Mouse (Mus musculus) heart, postnatal 10 days (tissue): Measurements from ENCODE around the gene Pum3. TPM values are rescaled to one million over a fixed set of nuclear protein-coding genes. Genes with fewer than 3 reads are reported as not detected.
"Not testable (repeated sequence)": the region's sequence is repeated elsewhere in the genome, so short reads cannot be mapped to it uniquely, and the experiment has no call there.

Source experiments
- DNase-seq, 2 experiments: peaks; one replicate each; pipeline ENCODE4 v3.0.0; 2021
- intact Hi-C: fragments of 180-260 bp; cut with DNase I; formaldehyde crosslinking; loops from one replicate; pipeline ENCODE4 v1.15.1; 2025
- total RNA-seq, 2 experiments: library from RNA; stranded (reverse); gene quantifications; 2 replicates each; pipeline ENCODE4 v1.2.3; 2021

Pum3 gene
- total RNA-seq, 2 experiments from 2014 or later: 30.1 to 38.1 TPM

- DNase-seq: no peak
- intact Hi-C loops: no loop called here
These were observed 34.1 kb downstream of the Pum3 start for GRCm38 (mm10) chr19:27395481-27395880.

DNA sequence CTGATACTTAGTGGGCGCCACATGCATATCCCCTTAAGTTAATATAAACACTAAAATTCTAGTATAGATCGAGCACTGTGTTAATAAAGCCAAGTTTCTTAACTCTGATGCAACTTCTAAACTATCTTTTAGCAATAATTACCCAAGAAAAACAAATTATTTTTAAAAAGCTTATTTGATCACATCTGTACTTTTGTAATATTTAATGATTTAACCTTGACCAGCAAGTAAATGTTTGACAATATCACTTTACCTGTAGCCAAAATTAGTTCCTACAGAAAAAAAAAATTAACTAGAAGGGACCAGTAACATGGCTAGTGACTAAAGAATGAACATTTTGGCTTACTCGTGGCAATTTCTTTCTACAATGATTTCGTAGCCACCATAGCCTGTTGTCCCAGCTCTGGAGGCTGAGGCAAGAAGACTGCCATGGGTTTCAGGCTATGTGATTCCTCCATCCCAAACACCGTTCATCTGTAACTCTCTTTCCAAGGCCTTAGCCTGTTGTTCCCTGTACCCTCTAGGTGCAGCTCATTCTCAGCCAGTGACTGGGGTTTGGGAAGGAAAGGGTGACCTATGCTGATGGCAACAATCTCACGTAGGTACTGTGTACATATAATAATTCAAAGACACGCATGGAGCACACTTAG lies 35.2 kb downstream of the Pum3 start:
- intact Hi-C loops: no loop called here
- DNase-seq: no peak

DNA sequence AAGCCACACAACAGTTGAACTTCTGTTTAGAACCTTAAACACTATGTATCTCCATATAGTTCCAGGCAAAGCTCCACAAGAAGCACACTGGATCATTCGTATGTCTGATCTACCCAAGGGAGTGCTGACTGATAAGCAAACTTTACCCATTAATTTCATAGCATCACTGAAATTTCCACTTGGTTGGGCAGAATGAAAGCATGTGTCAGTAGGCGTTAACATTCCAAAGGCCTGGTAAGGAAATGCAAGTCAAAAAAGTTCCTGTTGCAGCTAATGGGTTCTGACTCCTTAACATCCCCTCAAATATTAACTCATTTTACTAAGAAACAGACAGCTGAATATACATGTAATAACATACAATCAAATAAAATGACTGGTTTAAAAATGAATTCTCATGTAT lies 37.2 kb downstream of the Pum3 start:
- DNase-seq: no peak
- intact Hi-C loops: no loop called here

GRCm38 (mm10) chr19:27391344-27391743 lies 38.3 kb downstream of the Pum3 start:
- DNase-seq: no peak
- intact Hi-C loops: no loop called here

- DNase-seq, intact Hi-C loops: not testable (repeated sequence)
These were observed 40.1 kb downstream of the Pum3 start for GRCm38 (mm10) chr19:27389566-27389965.

GRCm38 (mm10) chr19:27385304-27385703 lies 44.3 kb downstream of the Pum3 start:
- DNase-seq: no peak
- intact Hi-C loops: no loop called here

DNA sequence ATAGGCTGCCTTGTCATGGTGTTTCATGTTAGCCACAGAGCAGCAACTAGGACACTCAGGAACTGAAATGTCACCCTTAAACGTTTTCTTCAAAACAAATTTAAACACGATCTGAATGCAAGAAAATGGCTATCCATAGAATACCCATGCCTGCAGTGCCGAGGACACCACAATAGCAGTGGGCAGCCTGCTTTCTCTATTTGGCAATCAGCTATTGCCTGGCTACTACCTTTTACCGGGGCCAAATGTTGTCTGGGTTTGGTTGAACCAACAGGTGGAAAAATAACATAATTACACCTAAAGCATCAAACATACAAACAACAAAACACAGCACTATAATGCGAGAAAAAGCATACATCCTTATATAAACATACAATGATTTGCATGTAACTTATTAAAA lies 46.4 kb downstream of the Pum3 start:
- no peak for DNase-seq
- intact Hi-C loops: no loop called here

DNA sequence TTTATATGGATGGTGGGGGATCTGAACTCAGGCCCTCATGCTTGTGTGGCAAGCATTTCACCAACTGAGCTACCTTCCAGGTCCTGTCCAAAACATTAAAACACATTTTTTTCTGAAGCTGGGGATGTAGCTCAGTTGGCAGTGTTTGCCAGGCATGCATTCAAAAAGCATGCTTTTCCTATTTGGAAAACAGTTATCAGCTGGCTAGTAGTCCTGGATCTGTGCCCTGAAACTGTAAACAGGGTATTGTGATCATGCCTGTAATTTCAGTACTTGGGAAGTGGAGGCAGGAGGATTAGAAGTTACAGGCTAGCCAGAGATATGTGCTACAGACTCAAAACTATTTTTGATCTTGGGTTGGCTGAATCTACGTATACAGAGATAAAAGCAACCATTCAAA lies 47.5 kb downstream of the Pum3 start:
- intact Hi-C loops: no loop called here
- DNase-seq: peak in 1 of 2 experiments; percentile 25

DNA sequence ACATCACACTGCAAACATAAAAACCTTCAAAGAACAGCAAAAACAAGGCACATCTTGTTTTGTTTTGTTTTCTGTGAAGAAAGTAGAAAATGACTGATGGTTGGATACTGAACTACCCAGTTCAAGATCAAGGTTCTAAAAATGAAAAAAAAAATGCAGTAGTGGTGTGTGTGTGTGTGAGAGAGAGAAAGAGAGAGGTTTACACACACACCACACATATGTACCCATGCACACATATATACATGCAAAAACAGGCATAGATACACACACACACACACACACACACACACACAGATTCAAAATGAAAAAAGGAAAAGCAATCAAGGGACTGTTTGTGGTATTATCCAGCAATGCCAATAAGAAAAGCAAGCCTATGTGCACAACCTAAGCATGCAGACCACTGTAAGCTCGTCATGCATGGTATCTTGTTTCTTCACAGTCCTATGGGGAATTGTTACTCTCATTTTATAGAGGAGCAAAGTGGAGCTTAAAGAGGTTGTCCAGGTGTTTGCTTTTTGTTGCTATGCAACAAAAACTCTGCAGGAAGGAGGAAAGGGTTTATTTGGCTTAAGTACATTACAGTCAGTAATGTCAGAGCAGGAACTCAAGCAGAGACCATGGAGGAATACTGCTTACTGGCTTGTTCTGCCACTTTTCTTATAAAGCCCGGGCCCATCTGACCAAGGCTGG lies 49.8 kb downstream of the Pum3 start:
- no peak for DNase-seq
- intact Hi-C loops: no loop called here

GRCm38 (mm10) chr19:27370784-27371183 lies 58.8 kb downstream of the Pum3 start:
- intact Hi-C loops: no loop called here

DNA sequence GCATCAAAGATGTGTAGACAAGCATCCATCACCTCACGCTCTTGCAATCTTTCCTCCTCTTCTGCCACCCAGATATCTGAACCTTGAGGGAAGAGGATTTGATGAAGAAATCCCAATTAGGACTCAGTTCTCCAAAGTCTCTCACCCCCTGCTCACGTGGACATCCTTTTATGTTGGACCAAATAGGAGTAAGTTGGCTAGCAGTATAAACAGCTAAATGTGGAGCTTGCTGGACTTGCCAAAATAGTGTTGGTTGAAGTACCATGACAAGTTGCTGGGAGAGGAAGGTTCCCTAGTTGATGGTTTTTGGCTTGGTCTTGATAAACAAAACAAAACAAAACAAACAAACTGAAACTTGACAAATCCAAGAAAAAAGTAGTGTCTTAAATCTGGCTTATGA lies 59.5 kb downstream of the Pum3 start:
- intact Hi-C loops: no loop called here
- DNase-seq: no peak

More at GRCm38 (mm10) chr19:27370784-27371183, 58.8 kb downstream of the Pum3 start:
- DNase-seq: no peak

GRCm38 (mm10) chr19:27369461-27370135 lies 60.0 kb downstream of the Pum3 start:
- intact Hi-C loops: no loop called here

GRCm38 (mm10) chr19:27366113-27366746 lies 63.4 kb downstream of the Pum3 start:
- intact Hi-C loops: no loop called here
- DNase-seq: no peak

More at GRCm38 (mm10) chr19:27369461-27370135, 60.0 kb downstream of the Pum3 start:
- DNase-seq: no peak

- peak; percentile 65 to 71 for DNase-seq
- intact Hi-C loops: no loop called here
These were observed 65.1 kb downstream of the Pum3 start for GRCm38 (mm10) chr19:27364521-27364931.

DNA sequence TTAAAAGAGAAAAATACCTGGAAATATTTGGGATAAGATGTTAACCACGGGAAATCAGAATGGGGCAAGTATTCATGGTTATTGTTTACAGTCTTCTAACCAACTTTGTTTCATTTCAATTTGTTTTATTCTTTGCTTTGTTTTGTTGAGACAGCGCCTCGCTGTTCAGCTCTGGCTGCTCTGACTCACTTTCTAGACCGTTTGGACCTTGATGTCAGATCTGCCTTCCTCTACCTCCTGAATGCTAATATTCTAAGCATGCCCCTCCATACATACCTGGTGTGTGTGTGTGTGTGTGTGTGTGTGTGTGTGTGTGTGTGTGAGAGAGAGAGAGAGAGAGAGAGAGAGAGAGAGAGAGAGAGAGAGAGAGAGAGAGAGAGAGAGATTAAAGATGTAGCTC lies 65.7 kb downstream of the Pum3 start:
- peak in 1 of 2 experiments; percentile 6 for DNase-seq
- intact Hi-C loops: no loop called here

DNA sequence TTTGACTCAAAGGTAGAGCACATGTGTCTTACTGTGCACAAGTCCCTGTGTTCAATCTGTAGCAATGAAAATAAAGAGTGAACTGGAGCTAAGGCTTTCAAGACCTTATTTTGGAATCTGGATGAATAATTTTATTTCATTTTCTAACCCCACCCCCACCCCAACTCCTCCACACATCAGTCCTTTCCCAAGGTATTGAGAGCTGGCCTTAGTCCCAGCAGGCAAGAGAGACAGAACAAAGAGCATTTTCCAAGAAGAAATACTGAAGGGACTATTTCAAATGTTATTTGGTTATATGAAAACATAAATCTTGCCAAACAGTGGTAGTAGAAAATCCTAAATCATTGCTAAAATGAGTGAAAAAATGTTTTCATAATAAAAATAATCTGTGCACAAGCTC lies 69.2 kb downstream of the Pum3 start:
- intact Hi-C loops: no loop called here
- DNase-seq: no peak

- DNase-seq: no peak
- intact Hi-C loops: no loop called here
These were observed 77.9 kb downstream of the Pum3 start for GRCm38 (mm10) chr19:27351700-27352099.

DNA sequence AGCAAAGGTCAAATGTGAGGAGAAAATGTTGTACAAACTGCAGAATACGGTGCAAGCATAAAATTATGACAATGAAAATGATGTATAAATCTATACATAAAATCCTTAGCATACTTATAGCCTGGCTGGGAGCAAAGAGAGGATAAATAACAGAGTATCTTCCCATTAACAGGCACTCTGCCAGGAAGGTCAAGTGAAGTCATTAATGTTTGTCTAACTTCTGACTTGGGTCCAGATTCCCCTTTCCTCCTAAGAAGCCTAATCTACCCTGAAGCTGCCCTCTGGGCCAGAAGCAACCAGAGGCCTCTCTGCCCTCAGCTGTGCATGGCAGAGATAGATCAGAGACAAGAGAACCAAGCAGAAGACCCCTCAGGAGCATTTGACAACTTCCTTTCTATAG lies 83.1 kb downstream of the Pum3 start:
- DNase-seq: no peak
- intact Hi-C loops: no loop called here
